Mouse (Mus musculus): ENCODE measurements around the gene Fam126a. TPM values are rescaled to one million over a fixed set of nuclear protein-coding genes. Genes with fewer than 3 reads are reported as not detected.

Gene Fam126a
- total RNA-seq (2021) = 10 to 100 TPM; 38.9 to 40.4 TPM
- long read RNA-seq, full-length matches to known transcripts = 15 of 22 reads
- long read RNA-seq, partial matches to known transcripts = 0 of 22 reads
- long read RNA-seq, other reads (novel, unspliced or antisense) = 7 of 22 reads

GRCm38 (mm10) chr5:24030579-24030969 is at the start of gene Fam126a:
Gene Fam126a, minus strand, starts transcription at chr5:24030690.
- DNase-seq (ENCODE audit: low spot score in 2 of 2) = peak; percentile 89 to 94

GRCm38 (mm10) chr5:24078420-24079179 is 48.1 kb upstream of the Fam126a start:
- DNase-seq (ENCODE audit: low spot score in 2 of 2) = no peak

- no peak for DNase-seq (ENCODE audit: low spot score in 2 of 2)
Observed at GRCm38 (mm10) chr5:24077739-24078306, 47.3 kb upstream of the Fam126a start.

- DNase-seq (ENCODE audit: low spot score in 2 of 2) = peak; percentile 69 to 77
Observed at GRCm38 (mm10) chr5:24076986-24077718, 46.7 kb upstream of the Fam126a start.

- DNase-seq (ENCODE audit: low spot score in 2 of 2) = no peak
Observed at GRCm38 (mm10) chr5:24072031-24072430, 41.5 kb upstream of the Fam126a start.

GRCm38 (mm10) chr5:24068955-24069354 is 38.5 kb upstream of the Fam126a start:
- DNase-seq (ENCODE audit: low spot score in 2 of 2) = no peak

GRCm38 (mm10) chr5:24063545-24063944 is 33.1 kb upstream of the Fam126a start:
- DNase-seq (ENCODE audit: low spot score in 2 of 2) = no peak

GRCm38 (mm10) chr5:24063034-24063433 is 32.5 kb upstream of the Fam126a start:
- DNase-seq (ENCODE audit: low spot score in 2 of 2) = no peak

- DNase-seq (ENCODE audit: low spot score in 2 of 2) = no peak
Observed at GRCm38 (mm10) chr5:24060949-24061348, 30.5 kb upstream of the Fam126a start.

- DNase-seq (ENCODE audit: low spot score in 2 of 2) = no peak
Observed at GRCm38 (mm10) chr5:24057592-24057991, 27.1 kb upstream of the Fam126a start.

- DNase-seq (ENCODE audit: low spot score in 2 of 2) = no peak
Observed at GRCm38 (mm10) chr5:24056865-24057264, 26.4 kb upstream of the Fam126a start.

GRCm38 (mm10) chr5:24054382-24054781 is 23.9 kb upstream of the Fam126a start:
- DNase-seq (ENCODE audit: low spot score in 2 of 2) = no peak

GRCm38 (mm10) chr5:24053245-24054190 is 23.0 kb upstream of the Fam126a start:
- no peak for DNase-seq (ENCODE audit: low spot score in 2 of 2)

- DNase-seq (ENCODE audit: low spot score in 2 of 2) = no peak
Observed at GRCm38 (mm10) chr5:24051755-24052675, 21.5 kb upstream of the Fam126a start.

GRCm38 (mm10) chr5:24047821-24048220 is 17.3 kb upstream of the Fam126a start:
- no peak for DNase-seq (ENCODE audit: low spot score in 2 of 2)

- no peak for DNase-seq (ENCODE audit: low spot score in 2 of 2)
Observed at GRCm38 (mm10) chr5:24047001-24047400, 16.5 kb upstream of the Fam126a start.

- DNase-seq (ENCODE audit: low spot score in 2 of 2) = peak; percentile 47 to 58
Observed at GRCm38 (mm10) chr5:24045998-24046631, 15.6 kb upstream of the Fam126a start.

- no peak for DNase-seq (ENCODE audit: low spot score in 2 of 2)
Observed at GRCm38 (mm10) chr5:24044387-24044786, 13.9 kb upstream of the Fam126a start.

GRCm38 (mm10) chr5:24043367-24043766 is 12.9 kb upstream of the Fam126a start:
- DNase-seq (ENCODE audit: low spot score in 2 of 2) = no peak
